Mouse (Mus musculus) CH12.LX (cell line): ENCODE data around the gene Clnk.

ENCODE experiments used
- CTCF ChIP-seq, 2 experiments: IDR thresholded peaks in 1 of 2; conservative IDR thresholded peaks in 1 of 2; 2 replicates each; pipeline ENCODE4 v1.5.1; 2011 to 2012; ENCODE audit warnings: low read depth in 2 of 2, low read length in 2 of 2, improper control_type of control experiment in 1 of 2, inconsistent platforms in 1 of 2, mild to moderate bottlenecking in 1 of 2, moderate library complexity in 1 of 2
- E2F4 ChIP-seq: IDR thresholded peaks from 2 replicates; pipeline ENCODE4 v1.6.1; 2011; ENCODE audit warnings: low read depth, low read length, improper control_type of control experiment; ENCODE audit not compliant: insufficient replicate concordance
- EP300 ChIP-seq: IDR thresholded peaks from 2 replicates; pipeline ENCODE4 v1.6.1; 2011; ENCODE audit warnings: low read length, improper control_type of control experiment
- HCFC1 ChIP-seq: IDR thresholded peaks from 2 replicates; pipeline ENCODE4 v1.6.1; 2012; ENCODE audit warnings: low read depth, mild to moderate bottlenecking, inconsistent platforms, low read length, improper control_type of control experiment
- JUND ChIP-seq: conservative IDR thresholded peaks from 2 replicates; pipeline ENCODE4 v1.6.1; 2011; ENCODE audit warnings: low read depth, low read length, improper control_type of control experiment
- MAZ ChIP-seq: IDR thresholded peaks from 2 replicates; pipeline ENCODE4 v1.6.1; 2012; ENCODE audit warnings: low read depth, mild to moderate bottlenecking, inconsistent platforms, low read length, improper control_type of control experiment, moderate library complexity
- NRF1 ChIP-seq: IDR thresholded peaks from 2 replicates; pipeline ENCODE4 v1.6.1; 2014; ENCODE audit warnings: low read depth, mild to moderate bottlenecking, inconsistent platforms, low read length, improper control_type of control experiment, moderate library complexity
- POLR2A ChIP-seq: IDR thresholded peaks from 2 replicates; pipeline ENCODE4 v1.6.1; 2011; ENCODE audit warnings: low read depth, mild to moderate bottlenecking, improper control_type of control experiment, low read length
- SMC3 ChIP-seq: IDR thresholded peaks from 2 replicates; pipeline ENCODE4 v1.6.1; 2011; ENCODE audit warnings: low read depth, low read length, improper control_type of control experiment
- UBTF ChIP-seq: IDR thresholded peaks from 2 replicates; pipeline ENCODE4 v1.6.1; 2012; ENCODE audit warnings: low read depth, mild to moderate bottlenecking, inconsistent platforms, low read length, improper control_type of control experiment, moderate library complexity

DNA sequence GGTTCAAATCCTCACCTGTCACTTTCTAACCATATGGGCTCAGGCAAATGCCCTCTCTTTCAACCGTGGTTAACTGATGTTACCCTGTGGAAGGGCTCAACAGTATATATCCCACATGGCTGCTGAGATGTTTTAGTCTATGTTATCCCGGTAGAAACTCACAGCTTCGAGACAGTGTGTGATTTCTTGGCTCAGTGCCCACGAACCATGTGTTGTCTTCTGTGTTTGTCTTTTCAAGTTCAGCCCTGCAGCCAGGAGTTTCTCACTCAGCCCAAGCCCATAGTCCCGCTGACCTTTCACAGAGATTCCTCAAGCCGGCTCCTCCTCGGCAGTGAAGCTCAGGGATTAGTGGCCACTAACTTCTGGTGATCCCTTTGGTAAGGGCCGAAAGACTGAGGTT is 96.0 kb downstream of the Clnk start:
- no peak for TF ChIP-seq UBTF
- TF ChIP-seq MAZ: no peak
- TF ChIP-seq CTCF (conservative IDR thresholded peaks at IDR 0.05 in 1 of 2, IDR thresholded peaks at IDR 0.05 in 1 of 2; ENCODE audit: low read depth in 2 of 2, low read length in 2 of 2): no peak
- no peak for TF ChIP-seq JUND
- no peak for TF ChIP-seq HCFC1
- no peak for TF ChIP-seq E2F4
- TF ChIP-seq SMC3: no peak
- no peak for TF ChIP-seq POLR2A
- TF ChIP-seq EP300: no peak
- TF ChIP-seq NRF1: no peak
